Mouse (Mus musculus): ENCODE measurements at regions not wholly inside any gene's neighbourhood (a gene's known extent, or its start where the extent isn't known, plus 50 kb on each side); places are given as distances from the start of the nearest gene placed in this dataset.

GRCm38 (mm10) chr6:12140596-12140995 is 233.0 kb downstream of the Phf14 start:
- no peak overlapping the region for H3K4me3 ChIP-seq (ENCODE audit: insufficient read depth, low read length)

GRCm38 (mm10) chr6:12145216-12145615 is 237.6 kb downstream of the Phf14 start:
- Histone ChIP-seq H3K4me1 (ENCODE audit: control insufficient read depth, insufficient read depth, low read length) (no peaks in the 10 kb centered on the region; the same call in 1 of the 2 replicates), H3K4me3 (ENCODE audit: insufficient read depth, low read length) (no peak overlapping the region), H3K27ac (ENCODE audit: insufficient read depth, low read length) (no peak overlapping the region)
- TF ChIP-seq POLR2A (IDR thresholded peaks at IDR 0.05; ENCODE audit: extremely low read depth, insufficient read depth, low read length) (no peak), CTCF (IDR thresholded peaks at IDR 0.05; ENCODE audit: extremely low read depth, insufficient read depth, low read length) (no peak)

More at GRCm38 (mm10) chr6:12140596-12140995, 233.0 kb downstream of the Phf14 start:
- no peak overlapping the region for H3K27ac ChIP-seq (ENCODE audit: insufficient read depth, low read length)
- no peak for TF ChIP-seq CTCF (IDR thresholded peaks at IDR 0.05; ENCODE audit: extremely low read depth, insufficient read depth, low read length)
- TF ChIP-seq POLR2A (IDR thresholded peaks at IDR 0.05; ENCODE audit: extremely low read depth, insufficient read depth, low read length): no peak
- H3K4me1 ChIP-seq (ENCODE audit: control insufficient read depth, insufficient read depth, low read length): no peaks in the 10 kb centered on the region; the same call in 1 of the 2 replicates

- TF ChIP-seq POLR2A (IDR thresholded peaks at IDR 0.05; ENCODE audit: extremely low read depth, insufficient read depth, low read length) (no peak), CTCF (IDR thresholded peaks at IDR 0.05; ENCODE audit: extremely low read depth, insufficient read depth, low read length) (no peak)
- no peak overlapping the region for H3K27ac ChIP-seq (ENCODE audit: insufficient read depth, low read length)
Observed at GRCm38 (mm10) chr6:12150613-12151333, 243.2 kb downstream of the Phf14 start.

GRCm38 (mm10) chr6:12163971-12164370 is 256.4 kb downstream of the Phf14 start:
- Histone ChIP-seq H3K4me3 (ENCODE audit: insufficient read depth, low read length) (no peak overlapping the region), H3K4me1 (ENCODE audit: control insufficient read depth, insufficient read depth, low read length) (no peaks in the 10 kb centered on the region), H3K27ac (ENCODE audit: insufficient read depth, low read length) (no peak overlapping the region)
- no peak for TF ChIP-seq POLR2A (IDR thresholded peaks at IDR 0.05; ENCODE audit: extremely low read depth, insufficient read depth, low read length)
- no peak for TF ChIP-seq CTCF (IDR thresholded peaks at IDR 0.05; ENCODE audit: extremely low read depth, insufficient read depth, low read length)

More at GRCm38 (mm10) chr6:12150613-12151333, 243.2 kb downstream of the Phf14 start:
- Histone ChIP-seq H3K4me1 (ENCODE audit: control insufficient read depth, insufficient read depth, low read length) (no peaks in the 10 kb centered on the region), H3K4me3 (ENCODE audit: insufficient read depth, low read length) (no peak overlapping the region)

- Histone ChIP-seq H3K4me1 (ENCODE audit: control insufficient read depth, insufficient read depth, low read length) (no peaks in the 10 kb centered on the region), H3K4me3 (ENCODE audit: insufficient read depth, low read length) (no peak overlapping the region), H3K27ac (ENCODE audit: insufficient read depth, low read length) (no peak overlapping the region)
- TF ChIP-seq CTCF (IDR thresholded peaks at IDR 0.05; ENCODE audit: extremely low read depth, insufficient read depth, low read length): no peak
- no peak for TF ChIP-seq POLR2A (IDR thresholded peaks at IDR 0.05; ENCODE audit: extremely low read depth, insufficient read depth, low read length)
Observed at GRCm38 (mm10) chr6:12168533-12168932, 260.9 kb downstream of the Phf14 start.

- no peak for TF ChIP-seq POLR2A (IDR thresholded peaks at IDR 0.05; ENCODE audit: extremely low read depth, insufficient read depth, low read length)
- TF ChIP-seq CTCF (IDR thresholded peaks at IDR 0.05; ENCODE audit: extremely low read depth, insufficient read depth, low read length): no peak
- H3K27ac ChIP-seq (ENCODE audit: insufficient read depth, low read length): no peak overlapping the region
- H3K4me1 ChIP-seq (ENCODE audit: control insufficient read depth, insufficient read depth, low read length): no peaks in the 10 kb centered on the region
- no peak overlapping the region for H3K4me3 ChIP-seq (ENCODE audit: insufficient read depth, low read length)
Observed at GRCm38 (mm10) chr6:12169431-12169830, 261.8 kb downstream of the Phf14 start.

- no peaks in the 10 kb centered on the region for H3K4me1 ChIP-seq (ENCODE audit: control insufficient read depth, insufficient read depth, low read length)
- H3K27ac ChIP-seq (ENCODE audit: insufficient read depth, low read length): no peak overlapping the region
- no peak for TF ChIP-seq POLR2A (IDR thresholded peaks at IDR 0.05; ENCODE audit: extremely low read depth, insufficient read depth, low read length)
- TF ChIP-seq CTCF (IDR thresholded peaks at IDR 0.05; ENCODE audit: extremely low read depth, insufficient read depth, low read length): no peak
Observed at GRCm38 (mm10) chr6:12170722-12171121, 263.1 kb downstream of the Phf14 start.

GRCm38 (mm10) chr6:12171189-12171588 is 263.6 kb downstream of the Phf14 start:
- no peak for TF ChIP-seq CTCF (IDR thresholded peaks at IDR 0.05; ENCODE audit: extremely low read depth, insufficient read depth, low read length)
- no peak for TF ChIP-seq POLR2A (IDR thresholded peaks at IDR 0.05; ENCODE audit: extremely low read depth, insufficient read depth, low read length)
- H3K4me1 ChIP-seq (ENCODE audit: control insufficient read depth, insufficient read depth, low read length): no peaks in the 10 kb centered on the region
- H3K27ac ChIP-seq (ENCODE audit: insufficient read depth, low read length): no peak overlapping the region
- H3K4me3 ChIP-seq (ENCODE audit: insufficient read depth, low read length): no peak overlapping the region

More at GRCm38 (mm10) chr6:12170722-12171121, 263.1 kb downstream of the Phf14 start:
- no peak overlapping the region for H3K4me3 ChIP-seq (ENCODE audit: insufficient read depth, low read length)

- no peaks in the 10 kb centered on the region for H3K4me1 ChIP-seq (ENCODE audit: control insufficient read depth, insufficient read depth, low read length)
- H3K4me3 ChIP-seq (ENCODE audit: insufficient read depth, low read length): no peak overlapping the region
- TF ChIP-seq CTCF (IDR thresholded peaks at IDR 0.05; ENCODE audit: extremely low read depth, insufficient read depth, low read length): no peak
- TF ChIP-seq POLR2A (IDR thresholded peaks at IDR 0.05; ENCODE audit: extremely low read depth, insufficient read depth, low read length): no peak
- H3K27ac ChIP-seq (ENCODE audit: insufficient read depth, low read length): no peak overlapping the region
Observed at GRCm38 (mm10) chr6:12177996-12178395, 270.4 kb downstream of the Phf14 start.

- no peak overlapping the region for H3K27ac ChIP-seq (ENCODE audit: insufficient read depth, low read length)
- no peaks in the 10 kb centered on the region for H3K4me1 ChIP-seq (ENCODE audit: control insufficient read depth, insufficient read depth, low read length)
- TF ChIP-seq CTCF (IDR thresholded peaks at IDR 0.05; ENCODE audit: extremely low read depth, insufficient read depth, low read length): no peak
- TF ChIP-seq POLR2A (IDR thresholded peaks at IDR 0.05; ENCODE audit: extremely low read depth, insufficient read depth, low read length): no peak
- no peak overlapping the region for H3K4me3 ChIP-seq (ENCODE audit: insufficient read depth, low read length)
Observed at GRCm38 (mm10) chr6:12180951-12181350, 273.3 kb downstream of the Phf14 start.
